Mouse (Mus musculus) myocyte (in vitro differentiated cells): ENCODE measurements around the gene 4931428L18Rik. TPM values are rescaled to one million over a fixed set of nuclear protein-coding genes. Genes with fewer than 3 reads are reported as not detected.
"Not testable (repeated sequence)": the region's sequence is repeated elsewhere in the genome, so short reads cannot be mapped to it uniquely, and the experiment has no call there.

ENCODE experiments used
- H3K27me3 ChIP-seq: one replicate; pipeline ENCODE4 v1.6.1; 2011; ENCODE audit not compliant: control insufficient read depth, insufficient read depth, insufficient read length
- H3K36me3 ChIP-seq: one replicate; pipeline ENCODE4 v1.6.1; 2011; ENCODE audit not compliant: control insufficient read depth, insufficient read depth
- H3K4me2 ChIP-seq: one replicate; pipeline ENCODE4 v1.6.1; 2011; ENCODE audit warnings: low read depth, control low read depth
- H3K4me3 ChIP-seq: one replicate; pipeline ENCODE4 v1.5.1; 2011; ENCODE audit warnings: mild to moderate bottlenecking, control low read depth, moderate library complexity
- H3K79me2 ChIP-seq: one replicate; pipeline ENCODE4 v1.6.1; 2011; ENCODE audit not compliant: control insufficient read depth, insufficient read depth
- H3ac ChIP-seq: one replicate; pipeline ENCODE4 v1.6.1; 2011; ENCODE audit not compliant: control insufficient read depth, insufficient read length
- CEBPB ChIP-seq: IDR thresholded peaks from 2 replicates; pipeline ENCODE4 v1.6.1; 2011; ENCODE audit warnings: mild to moderate bottlenecking, moderate library complexity; ENCODE audit not compliant: poor library complexity, insufficient read depth, severe bottlenecking
- E2F4 ChIP-seq: IDR thresholded peaks from one replicate; pipeline ENCODE4 v1.6.1; 2011; ENCODE audit warnings: mild to moderate bottlenecking, control low read depth, moderate library complexity; ENCODE audit not compliant: insufficient read depth
- MAX ChIP-seq: IDR thresholded peaks from one replicate; pipeline ENCODE4 v1.6.1; 2011; ENCODE audit warnings: low read depth, mild to moderate bottlenecking, control low read depth
- MYOD1 ChIP-seq, 3 experiments: IDR thresholded peaks; one replicate each; pipeline ENCODE4 v1.6.1; 2011; ENCODE audit warnings: control low read depth in 2 of 3, low read depth in 2 of 3, mild to moderate bottlenecking in 2 of 3, moderate library complexity in 1 of 3; ENCODE audit not compliant: insufficient read length in 2 of 3, control insufficient read depth in 1 of 3
- MYOG ChIP-seq, 3 experiments: IDR thresholded peaks; one replicate each; pipeline ENCODE4 v1.6.1; 2011; ENCODE audit warnings: control low read depth in 2 of 3, low read depth in 2 of 3, mild to moderate bottlenecking in 2 of 3; ENCODE audit not compliant: insufficient read length in 2 of 3, control insufficient read depth in 1 of 3, insufficient read depth in 1 of 3
- POLR2A ChIP-seq: IDR thresholded peaks from one replicate; pipeline ENCODE4 v1.6.1; 2011; ENCODE audit warnings: low read depth, mild to moderate bottlenecking, control low read depth, moderate library complexity; ENCODE audit not compliant: insufficient read length
- POLR2AphosphoS2 ChIP-seq: IDR thresholded peaks from one replicate; pipeline ENCODE4 v1.6.1; 2011; ENCODE audit warnings: low read depth, control low read depth; ENCODE audit not compliant: insufficient read length
- REST ChIP-seq: IDR thresholded peaks from one replicate; pipeline ENCODE4 v1.6.1; 2011; ENCODE audit warnings: mild to moderate bottlenecking, control low read depth, moderate library complexity; ENCODE audit not compliant: insufficient read depth, insufficient read length
- SRF ChIP-seq: IDR thresholded peaks from one replicate; pipeline ENCODE4 v1.6.1; 2011; ENCODE audit warnings: low read depth; ENCODE audit not compliant: control insufficient read depth, insufficient read length
- TCF12 ChIP-seq: IDR thresholded peaks from one replicate; pipeline ENCODE4 v1.6.1; 2011; ENCODE audit warnings: mild to moderate bottlenecking, control low read depth; ENCODE audit not compliant: poor library complexity, insufficient read depth, severe bottlenecking
- TCF3 ChIP-seq: IDR thresholded peaks from one replicate; pipeline ENCODE4 v1.6.1; 2011; ENCODE audit warnings: low read depth, control low read depth; ENCODE audit not compliant: insufficient read length
- USF1 ChIP-seq: IDR thresholded peaks from one replicate; pipeline ENCODE4 v1.6.1; 2011; ENCODE audit warnings: low read depth, mild to moderate bottlenecking, control low read depth, moderate library complexity
- polyA plus RNA-seq: library from polyadenylated mRNA; unstranded; fragments of >200 nt; fragmentation: generic; extraction: Trizol; gene quantifications from one replicate; pipeline ENCODE4 v1.2.1, GENCODE M21; 2012; ENCODE audit warnings: missing spikeins

The 4931428L18Rik gene
- polyA plus RNA-seq, 1 experiment: 0.16 TPM

DNA sequence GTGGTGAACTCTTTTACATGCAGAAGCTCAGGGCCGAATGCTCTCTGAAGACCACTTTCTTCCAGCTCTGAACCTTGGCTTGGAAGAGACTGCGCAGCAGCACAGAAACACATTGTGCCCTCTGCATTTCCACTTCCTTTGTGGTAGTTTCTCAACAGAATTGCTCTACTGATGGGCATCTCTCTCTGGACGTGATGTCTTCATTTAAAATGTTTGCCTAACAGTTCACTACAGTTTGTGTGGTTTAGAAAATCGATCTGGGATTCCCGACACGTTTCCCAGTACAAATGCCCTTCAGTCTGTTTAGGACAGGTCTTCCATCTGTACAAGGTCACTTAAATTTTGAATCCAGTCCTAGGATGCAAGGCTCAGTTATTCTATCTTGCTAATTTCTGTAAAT is 206.4 kb downstream of the 4931428L18Rik start:
- H3ac ChIP-seq: no peak overlapping the region
- H3K79me2 ChIP-seq: no peaks in the 10 kb centered on the region
- no peak overlapping the region for H3K4me3 ChIP-seq
- no peak overlapping the region for H3K4me2 ChIP-seq
- no peaks in the 10 kb centered on the region for H3K27me3 ChIP-seq
- H3K36me3 ChIP-seq: no peaks in the 10 kb centered on the region
- TF ChIP-seq MAX: no peak
- no peak for TF ChIP-seq TCF3

DNA sequence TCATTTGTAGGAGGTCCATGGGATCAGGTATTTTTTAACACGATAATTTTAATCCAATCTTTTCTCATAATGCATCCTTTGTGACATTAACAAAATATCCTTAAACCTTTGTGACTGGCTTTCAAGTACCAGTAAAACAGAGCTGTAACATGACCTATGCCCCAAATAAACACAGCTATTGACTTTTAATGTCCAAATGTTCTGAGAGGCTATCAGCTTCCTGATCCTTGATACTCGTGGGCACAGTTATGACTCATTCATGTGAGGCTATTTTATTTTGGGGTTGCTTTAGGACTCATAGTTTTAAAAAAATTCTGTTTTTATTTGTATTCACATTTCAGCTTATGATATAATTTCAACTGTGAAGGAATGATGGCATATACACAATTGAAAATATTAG is 207.2 kb downstream of the 4931428L18Rik start:
- no peaks in the 10 kb centered on the region for H3K27me3 ChIP-seq
- no peak for TF ChIP-seq MYOG (IDR thresholded peaks at IDR 0.05; ENCODE audit: control insufficient read depth in 1 of 3, insufficient read depth in 1 of 3, insufficient read length in 2 of 3, low read depth in 2 of 3)
- TF ChIP-seq POLR2A: no peak
- no peak for TF ChIP-seq POLR2AphosphoS2
- no peak for TF ChIP-seq REST
- TF ChIP-seq USF1: no peak
- no peak for TF ChIP-seq CEBPB
- TF ChIP-seq MAX: no peak
- TF ChIP-seq E2F4: no peak
- no peak for TF ChIP-seq MYOD1 (IDR thresholded peaks at IDR 0.05; ENCODE audit: control insufficient read depth in 1 of 3, insufficient read length in 2 of 3, low read depth in 2 of 3)
- no peak for TF ChIP-seq SRF
- TF ChIP-seq TCF3: no peak
- no peak overlapping the region for H3K4me2 ChIP-seq
- no peak overlapping the region for H3ac ChIP-seq
- H3K79me2 ChIP-seq: no peaks in the 10 kb centered on the region
- no peaks in the 10 kb centered on the region for H3K36me3 ChIP-seq
- no peak overlapping the region for H3K4me3 ChIP-seq

DNA sequence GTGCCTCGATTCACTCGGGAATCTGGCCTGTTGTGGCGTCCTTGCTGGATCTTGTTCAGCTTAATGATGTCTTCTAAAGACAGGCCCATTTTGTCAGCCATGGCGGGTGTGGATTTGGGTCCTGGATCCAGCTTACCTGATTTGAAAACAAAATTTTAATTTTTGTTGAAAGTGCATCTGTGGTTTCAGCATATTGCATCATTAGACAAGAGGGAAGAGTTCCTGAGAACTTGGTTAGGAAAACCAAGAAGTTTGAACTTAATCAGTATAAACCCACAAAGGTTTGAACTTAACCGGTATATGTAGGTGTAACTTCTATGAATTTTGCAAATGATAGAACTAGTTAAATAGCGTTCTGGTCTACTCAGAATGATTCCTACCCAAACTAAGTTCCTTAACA is 244.6 kb downstream of the 4931428L18Rik start, which contains the start of gene AC153137.1:
Gene AC153137.1 (minus strand): TSS at position 101 of the 400 bp plus-strand sequence.
- H3ac ChIP-seq, H3K27me3 ChIP-seq, H3K36me3 ChIP-seq, H3K79me2 ChIP-seq, H3K4me3 ChIP-seq, H3K4me2 ChIP-seq: not testable (repeated sequence)

DNA sequence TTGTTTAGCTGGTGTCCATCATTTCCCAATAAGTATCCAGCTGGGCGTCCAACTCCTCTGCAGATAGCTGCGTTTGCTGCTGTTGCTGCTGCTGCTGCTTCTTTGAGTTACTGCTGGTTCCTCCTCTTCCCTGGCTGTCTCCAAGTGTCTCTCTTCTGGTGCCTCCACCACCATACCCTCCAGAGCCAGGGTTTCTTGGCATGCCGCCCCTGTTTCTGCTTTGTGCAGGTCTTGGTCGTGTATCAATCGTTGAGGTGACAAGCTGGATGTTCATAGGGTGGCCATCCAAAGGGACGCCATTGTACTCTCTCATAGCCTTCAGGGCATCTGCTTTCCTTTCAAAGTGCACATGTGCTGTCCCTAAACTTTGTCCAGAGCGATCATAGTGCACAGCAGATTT is 245.2 kb downstream of the 4931428L18Rik start:
- H3K4me2 ChIP-seq, H3K36me3 ChIP-seq, H3K79me2 ChIP-seq, H3ac ChIP-seq, H3K27me3 ChIP-seq, H3K4me3 ChIP-seq: not testable (repeated sequence)

DNA sequence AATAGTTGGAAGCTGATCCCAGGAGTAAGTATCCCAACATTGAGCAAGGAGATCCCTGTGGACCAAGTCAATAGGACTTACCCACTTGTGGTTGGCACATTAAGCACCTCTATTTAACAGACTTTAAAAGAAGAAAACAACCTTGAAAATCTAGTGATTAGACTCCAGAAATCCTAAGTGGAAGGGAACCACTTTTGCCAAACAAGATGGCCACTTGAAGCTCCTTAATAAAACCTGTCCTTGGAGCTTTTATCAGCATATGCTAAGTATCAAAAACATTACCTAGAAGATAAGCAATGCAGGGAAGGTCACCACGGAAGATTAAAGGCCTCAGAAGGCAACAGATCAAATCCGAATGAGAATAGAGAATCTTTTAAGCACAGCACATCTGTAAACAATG is 270.7 kb downstream of the 4931428L18Rik start:
- Histone ChIP-seq H3K27me3 (no peaks in the 10 kb centered on the region), H3ac (no peak overlapping the region), H3K36me3 (no peaks in the 10 kb centered on the region), H3K4me2 (no peak overlapping the region), H3K4me3 (no peak overlapping the region), H3K79me2 (peaks cover 22% of the 10 kb centered on the region)
- TF ChIP-seq POLR2A (no peak), POLR2AphosphoS2 (no peak), TCF12 (no peak), REST (no peak), MAX (no peak), USF1 (no peak), SRF (no peak)

DNA sequence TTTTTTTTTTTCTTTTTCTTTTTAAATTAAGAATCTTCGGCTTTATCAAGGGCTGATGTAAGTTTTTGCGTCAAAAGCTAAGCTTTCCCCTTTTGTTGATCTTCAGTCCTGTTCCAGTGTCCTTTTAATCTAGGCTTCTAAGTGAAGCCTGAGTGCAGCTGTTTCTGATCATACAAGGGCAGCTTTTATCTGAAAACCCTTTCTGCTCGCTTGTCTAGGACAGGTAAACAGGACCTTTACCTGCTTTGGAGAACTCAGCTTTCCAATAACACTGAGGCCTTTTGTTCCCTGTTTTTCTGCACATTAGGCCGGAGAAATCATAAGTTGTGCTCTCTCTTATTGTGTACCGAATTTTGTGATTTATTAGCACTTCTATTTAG is 272.0 kb downstream of the 4931428L18Rik start:
- TF ChIP-seq POLR2AphosphoS2 (no peak), POLR2A (no peak), CEBPB (no peak), MYOD1 (IDR thresholded peaks at IDR 0.05; ENCODE audit: control insufficient read depth in 1 of 3, insufficient read length in 2 of 3, low read depth in 2 of 3) (no peak), USF1 (no peak)
- no peaks in the 10 kb centered on the region for H3K27me3 ChIP-seq
- peaks cover 31% of the 10 kb centered on the region for H3K79me2 ChIP-seq
- peak overlapping the region; percentile 74 for H3K4me3 ChIP-seq
- H3K36me3 ChIP-seq: no peaks in the 10 kb centered on the region
- H3K4me2 ChIP-seq: peak overlapping the region; percentile 86
- peak overlapping the region; percentile 90 for H3ac ChIP-seq
